Mouse (Mus musculus) CH12.LX (cell line): Measurements from ENCODE around the gene Gm43720. TPM values are rescaled to one million over a fixed set of nuclear protein-coding genes. Genes with fewer than 3 reads are reported as not detected.
A peak's percentile ranks its signal among the peaks of the same experiment; 100 is the strongest.

ENCODE experiments used
- DNase-seq: peaks from one replicate; pipeline ENCODE4 v3.0.0-alpha.2; 2013; ENCODE audit errors: extremely low read depth
- H3K27ac ChIP-seq: 2 replicates; pipeline ENCODE4 v1.5.1; 2012; ENCODE audit warnings: low read depth, mild to moderate bottlenecking, control low read depth, moderate library complexity; ENCODE audit not compliant: insufficient read depth
- H3K27me3 ChIP-seq: replicated peaks from 2 replicates; pipeline ENCODE3; 2012; ENCODE audit warnings: inconsistent platforms
- H3K36me3 ChIP-seq, 2 experiments: replicated peaks in 1 of 2; 2 replicates each; pipeline versions ENCODE3 to v1.6.1; 2012; ENCODE audit warnings: inconsistent platforms in 1 of 2, low read length in 1 of 2, mild to moderate bottlenecking in 1 of 2, mixed read lengths in 1 of 2, moderate library complexity in 1 of 2; ENCODE audit not compliant: control insufficient read depth in 1 of 2, insufficient read depth in 1 of 2
- H3K4me1 ChIP-seq, 2 experiments: 2 replicates each; pipeline ENCODE4 v1.6.1; 2012; ENCODE audit warnings: inconsistent platforms in 1 of 2, moderate library complexity in 1 of 2; ENCODE audit not compliant: insufficient read depth in 2 of 2, control insufficient read depth in 1 of 2
- H3K4me2 ChIP-seq: 2 replicates; pipeline ENCODE4 v1.6.1; 2012; ENCODE audit warnings: low read depth, mild to moderate bottlenecking, control low read depth; ENCODE audit not compliant: poor library complexity, insufficient read depth, severe bottlenecking
- H3K4me3 ChIP-seq, 3 experiments: fragments of 150-350 bp in 1 of 3; sonication (generic) in 1 of 3; replicated peaks in 1 of 3; 2 replicates each; pipeline versions ENCODE3 to v1.5.1; 2011 to 2012; ENCODE audit warnings: low read depth in 2 of 3, low read length in 2 of 3, mild to moderate bottlenecking in 2 of 3, moderate library complexity in 2 of 3, control low read depth in 1 of 3, improper control_type of control experiment in 1 of 3, inconsistent platforms in 1 of 3, mixed read lengths in 1 of 3; ENCODE audit not compliant: poor library complexity in 1 of 3
- H3K79me2 ChIP-seq: replicated peaks from 2 replicates; pipeline ENCODE4 v1.6.1; 2012; ENCODE audit warnings: mild to moderate bottlenecking, moderate library complexity; ENCODE audit not compliant: control insufficient read depth, poor library complexity, insufficient read depth, severe bottlenecking; ENCODE audit errors: extremely low read depth
- H3K9ac ChIP-seq: 2 replicates; pipeline ENCODE4 v1.6.1; 2012; ENCODE audit warnings: low read depth, mild to moderate bottlenecking, control low read depth, moderate library complexity; ENCODE audit not compliant: insufficient read depth
- H3K9me3 ChIP-seq: replicated peaks from 2 replicates; pipeline ENCODE3; 2012; ENCODE audit warnings: low read length, inconsistent platforms, mixed read lengths
- BHLHE40 ChIP-seq: IDR thresholded peaks from 2 replicates; pipeline ENCODE4 v1.6.1; 2011; ENCODE audit warnings: mild to moderate bottlenecking, low read depth, low read length, improper control_type of control experiment
- CHD1 ChIP-seq: IDR thresholded peaks from 2 replicates; pipeline ENCODE4 v1.6.1; 2012; ENCODE audit warnings: low read depth, low read length, improper control_type of control experiment, inconsistent platforms
- CTCF ChIP-seq, 2 experiments: IDR thresholded peaks in 1 of 2; conservative IDR thresholded peaks in 1 of 2; 2 replicates each; pipeline ENCODE4 v1.5.1; 2011 to 2012; ENCODE audit warnings: low read depth in 2 of 2, low read length in 2 of 2, improper control_type of control experiment in 1 of 2, inconsistent platforms in 1 of 2, mild to moderate bottlenecking in 1 of 2, moderate library complexity in 1 of 2
- E2F4 ChIP-seq: IDR thresholded peaks from 2 replicates; pipeline ENCODE4 v1.6.1; 2011; ENCODE audit warnings: low read depth, low read length, improper control_type of control experiment; ENCODE audit not compliant: insufficient replicate concordance
- ELF1 ChIP-seq: IDR thresholded peaks from 2 replicates; pipeline ENCODE4 v1.6.1; 2014; ENCODE audit warnings: low read depth, mild to moderate bottlenecking, inconsistent platforms, low read length, improper control_type of control experiment
- EP300 ChIP-seq: IDR thresholded peaks from 2 replicates; pipeline ENCODE4 v1.6.1; 2011; ENCODE audit warnings: low read length, improper control_type of control experiment
- ETS1 ChIP-seq: conservative IDR thresholded peaks from 2 replicates; pipeline ENCODE4 v1.6.1; 2012; ENCODE audit warnings: low read depth, mild to moderate bottlenecking, inconsistent platforms, low read length, improper control_type of control experiment, moderate library complexity
- JUND ChIP-seq: conservative IDR thresholded peaks from 2 replicates; pipeline ENCODE4 v1.6.1; 2011; ENCODE audit warnings: low read depth, low read length, improper control_type of control experiment
- KAT2A ChIP-seq: IDR thresholded peaks from 2 replicates; pipeline ENCODE4 v1.6.1; 2012; ENCODE audit warnings: low read length, improper control_type of control experiment, inconsistent platforms; ENCODE audit not compliant: insufficient replicate concordance
- MYC ChIP-seq: IDR thresholded peaks from 2 replicates; pipeline ENCODE4 v1.6.1; 2011; ENCODE audit warnings: low read depth, mild to moderate bottlenecking, improper control_type of control experiment, low read length
- NELFE ChIP-seq: IDR thresholded peaks from 2 replicates; pipeline ENCODE4 v1.6.1; 2011; ENCODE audit warnings: low read depth, low read length, improper control_type of control experiment
- PAX5 ChIP-seq: IDR thresholded peaks from 2 replicates; pipeline ENCODE4 v1.6.1; 2012; ENCODE audit warnings: low read length, inconsistent platforms, mixed read lengths
- POLR2AphosphoS2 ChIP-seq: IDR thresholded peaks from 2 replicates; pipeline ENCODE4 v1.6.1; 2011; ENCODE audit warnings: low read depth, low read length, improper control_type of control experiment
- RAD21 ChIP-seq: IDR thresholded peaks from 2 replicates; pipeline ENCODE4 v1.6.1; 2011; ENCODE audit warnings: low read depth, mild to moderate bottlenecking, low read length, improper control_type of control experiment, moderate library complexity
- RCOR1 ChIP-seq: conservative IDR thresholded peaks from 2 replicates; pipeline ENCODE4 v1.6.1; 2012; ENCODE audit warnings: low read depth, mild to moderate bottlenecking, inconsistent platforms, low read length, improper control_type of control experiment
- SIN3A ChIP-seq: IDR thresholded peaks from 2 replicates; pipeline ENCODE4 v1.6.1; 2012; ENCODE audit warnings: low read length, improper control_type of control experiment, inconsistent platforms
- SMC3 ChIP-seq: IDR thresholded peaks from 2 replicates; pipeline ENCODE4 v1.6.1; 2011; ENCODE audit warnings: low read depth, low read length, improper control_type of control experiment
- TBP ChIP-seq: conservative IDR thresholded peaks from 2 replicates; pipeline ENCODE4 v1.6.1; 2011; ENCODE audit warnings: low read depth, low read length, improper control_type of control experiment
- TCF12 ChIP-seq: IDR thresholded peaks from 2 replicates; pipeline ENCODE4 v1.6.1; 2014; ENCODE audit warnings: low read depth, mild to moderate bottlenecking, inconsistent platforms, low read length, improper control_type of control experiment
- UBTF ChIP-seq: IDR thresholded peaks from 2 replicates; pipeline ENCODE4 v1.6.1; 2012; ENCODE audit warnings: low read depth, mild to moderate bottlenecking, inconsistent platforms, low read length, improper control_type of control experiment, moderate library complexity
- USF1 ChIP-seq: IDR thresholded peaks from 2 replicates; pipeline ENCODE4 v1.6.1; 2014; ENCODE audit warnings: low read depth, mild to moderate bottlenecking, inconsistent platforms, low read length, improper control_type of control experiment
- ZC3H11A ChIP-seq: IDR thresholded peaks from 2 replicates; pipeline ENCODE4 v1.6.1; 2012; ENCODE audit warnings: low read depth, mild to moderate bottlenecking, inconsistent platforms, low read length, improper control_type of control experiment
- ZKSCAN1 ChIP-seq: IDR thresholded peaks from 2 replicates; pipeline ENCODE4 v1.6.1; 2012; ENCODE audit warnings: low read depth, inconsistent platforms, low read length, improper control_type of control experiment, borderline replicate concordance
- ZNF384 ChIP-seq: IDR thresholded peaks from 2 replicates; pipeline ENCODE4 v1.6.1; 2012; ENCODE audit warnings: low read depth, low read length, improper control_type of control experiment, inconsistent platforms
- dilution Hi-C: fragments of 300-500 bp; cut with MboI; formaldehyde crosslinking; loops from 2 replicates; pipeline ENCODE4 v1.14.3; 2020; ENCODE audit warnings: low sequenced_read_pairs; ENCODE audit not compliant: extremely low pct_unique_long_range_greater_than_20kb, extremely low pct_ligation_motif_present
- in situ Hi-C: fragments of 300-500 bp; cut with MboI; formaldehyde crosslinking; loops from 3 replicates; pipeline ENCODE4 v1.14.3; 2019; ENCODE audit warnings: low sequenced_read_pairs, low pct_ligation_motif_present, low pct_unique_long_range_greater_than_20kb, mixed read lengths
- polyA plus RNA-seq: library from polyadenylated mRNA; unstranded; fragments of >175 nt; gene quantifications from 2 replicates; pipeline ENCODE4 v1.2.1, GENCODE M21; 2012; ENCODE audit warnings: low read depth; ENCODE audit not compliant: insufficient read length
- total RNA-seq, 2 experiments: library from RNA; depleted of rRNA; stranded (reverse); fragments of 300-350 nt in 1 of 2; fragments of >200 nt in 1 of 2; gene quantifications; 2 replicates each; pipeline ENCODE4 v1.2.3; 2012 to 2014

The Gm43720 gene
- total and polyA plus RNA-seq, 3 experiments = not detected

- H3K27me3 ChIP-seq = no peaks in the 10 kb centered on the region
- dilution Hi-C loops = no loop called here
- H3K9ac ChIP-seq = no peak overlapping the region
- H3K4me2 ChIP-seq = no peak overlapping the region
- no peaks in the 10 kb centered on the region for H3K79me2 ChIP-seq
- H3K9me3 ChIP-seq = peaks cover 2% of the 10 kb centered on the region
- no peak overlapping the region for H3K27ac ChIP-seq
- in situ Hi-C loops = no loop called here
- no peak overlapping the region for H3K4me3 ChIP-seq
- TF ChIP-seq CTCF (conservative IDR thresholded peaks at IDR 0.05 in 1 of 2, IDR thresholded peaks at IDR 0.05 in 1 of 2; ENCODE audit: low read depth in 2 of 2, low read length in 2 of 2) (0 out of 4 replicates have a peak, but pooled peaks of 1 of the 2 experiments have one; percentile 5), KAT2A (no peak), USF1 (no peak), ZKSCAN1 (no peak), E2F4 (no peak)
- H3K36me3 ChIP-seq = peaks cover 0 to 11% of the 10 kb centered on the region in 2 experiments
- peaks cover 7 to 28% of the 10 kb centered on the region in 2 experiments; a peak in 3 of 4 replicates for H3K4me1 ChIP-seq
- no peak for DNase-seq
These were observed 26.7 kb downstream of the Gm43720 start for GRCm38 (mm10) chr5:138253061-138253460.

GRCm38 (mm10) chr5:138251144-138251543 is 28.6 kb downstream of the Gm43720 start:
- H3K79me2 ChIP-seq = no peaks in the 10 kb centered on the region

GRCm38 (mm10) chr5:138241511-138241910 is 38.2 kb downstream of the Gm43720 start:
- no peak overlapping the region for H3K4me3 ChIP-seq
- H3K36me3 ChIP-seq = no peaks in the 10 kb centered on the region
- dilution Hi-C loops (no loop called here), in situ Hi-C loops (loop anchor here (25.0 kb wide), 1 partner anchor 421 kb away; no protein-coding TSS in a partner anchor)
- no peaks in the 10 kb centered on the region for H3K9me3 ChIP-seq
- H3K4me2 ChIP-seq = no peak overlapping the region
- H3K79me2 ChIP-seq = no peaks in the 10 kb centered on the region
- no peak overlapping the region for H3K27ac ChIP-seq
- no peak for TF ChIP-seq UBTF
- TF ChIP-seq RAD21 = no peak
- no peak for TF ChIP-seq EP300
- no peak for TF ChIP-seq ETS1
- TF ChIP-seq TCF12 = no peak
- no peak for TF ChIP-seq CTCF (conservative IDR thresholded peaks at IDR 0.05 in 1 of 2, IDR thresholded peaks at IDR 0.05 in 1 of 2; ENCODE audit: low read depth in 2 of 2, low read length in 2 of 2)
- TF ChIP-seq NELFE = no peak
- TF ChIP-seq JUND = no peak
- TF ChIP-seq RCOR1 = no peak
- no peak for TF ChIP-seq PAX5
- H3K9ac ChIP-seq = no peak overlapping the region
- no peak for DNase-seq
- peaks cover 0 to 4% of the 10 kb centered on the region in 2 experiments; a peak in 1 of 4 replicates for H3K4me1 ChIP-seq
- peaks cover 3% of the 10 kb centered on the region for H3K27me3 ChIP-seq

More at GRCm38 (mm10) chr5:138251144-138251543, 28.6 kb downstream of the Gm43720 start:
- H3K36me3 ChIP-seq = no peaks in the 10 kb centered on the region
- H3K27ac ChIP-seq = no peak overlapping the region
- TF ChIP-seq TCF12 = no peak
- no peak for TF ChIP-seq NELFE
- TF ChIP-seq JUND = no peak
- no peak for TF ChIP-seq ZKSCAN1
- TF ChIP-seq RAD21 = no peak
- TF ChIP-seq EP300 = no peak
- TF ChIP-seq ELF1 = no peak
- no peak for TF ChIP-seq TBP
- no peak for TF ChIP-seq POLR2AphosphoS2
- TF ChIP-seq E2F4 = no peak
- TF ChIP-seq SMC3 = no peak
- TF ChIP-seq ZNF384 = no peak
- no peak for TF ChIP-seq BHLHE40
- no peak for TF ChIP-seq CHD1
- no peak for TF ChIP-seq ZC3H11A
- no peak for TF ChIP-seq MYC
- no peak for TF ChIP-seq RCOR1
- no peak for TF ChIP-seq SIN3A
- H3K9me3 ChIP-seq = peaks cover 2% of the 10 kb centered on the region
- H3K4me2 ChIP-seq = no peak overlapping the region
- H3K9ac ChIP-seq = no peak overlapping the region
- H3K4me1 ChIP-seq = peaks cover 1 to 9% of the 10 kb centered on the region in 2 experiments; a peak in 3 of 4 replicates
- in situ Hi-C loops (no loop called here), dilution Hi-C loops (no loop called here)
- no peak overlapping the region for H3K4me3 ChIP-seq
- H3K27me3 ChIP-seq = no peaks in the 10 kb centered on the region
- no peak for DNase-seq
